Mouse (Mus musculus): ENCODE results near the gene Fyb.

- TF ChIP-seq CHD2 (IDR thresholded peaks at IDR 0.05; ENCODE audit: low read depth, low read length) (no peak), ZC3H11A (IDR thresholded peaks at IDR 0.05; ENCODE audit: borderline replicate concordance, low read depth, low read length) (no peak), ZNF384 (IDR thresholded peaks at IDR 0.05; ENCODE audit: low read depth, low read length) (no peak), HCFC1 (IDR thresholded peaks at IDR 0.05; ENCODE audit: borderline replicate concordance, insufficient read depth, low read length) (no peak), MAFK (IDR thresholded peaks at IDR 0.05; ENCODE audit: insufficient read depth, low read depth, low read length) (no peak)
Measured at GRCm38 (mm10) chr15:6483561-6483960, 39.1 kb upstream of the Fyb start.
